Mouse (Mus musculus) ES-Bruce4 (cell line): ENCODE results near the gene Ctu2. TPM values are rescaled to one million over a fixed set of nuclear protein-coding genes. Genes with fewer than 3 reads are reported as not detected.
A peak's percentile ranks its signal among the peaks of the same experiment; 100 is the strongest.

Source experiments
- H3K27ac ChIP-seq: 2 replicates; pipeline ENCODE4 v1.5.1; 2012; ENCODE audit warnings: low read length, inconsistent platforms; ENCODE audit not compliant: insufficient read depth
- H3K27me3 ChIP-seq: 2 replicates; pipeline ENCODE4 v1.6.1; 2012; ENCODE audit warnings: mild to moderate bottlenecking, low read length, inconsistent platforms; ENCODE audit not compliant: control insufficient read depth, poor library complexity, insufficient read depth, severe bottlenecking
- H3K36me3 ChIP-seq: 2 replicates; pipeline ENCODE4 v1.6.1; 2012; ENCODE audit warnings: inconsistent platforms, mild to moderate bottlenecking, low read length, moderate library complexity; ENCODE audit not compliant: control insufficient read depth, poor library complexity, insufficient read depth, severe bottlenecking
- H3K4me1 ChIP-seq: one replicate; pipeline ENCODE4 v1.8.1; 2011; ENCODE audit warnings: low read length; ENCODE audit not compliant: control insufficient read depth, insufficient read depth
- H3K4me3 ChIP-seq: 2 replicates; pipeline ENCODE4 v1.5.1; 2011; ENCODE audit warnings: low read depth, mild to moderate bottlenecking, low read length
- H3K9ac ChIP-seq: 2 replicates; pipeline ENCODE4 v1.6.1; 2012; ENCODE audit warnings: low read depth, mild to moderate bottlenecking, inconsistent platforms; ENCODE audit not compliant: poor library complexity, severe bottlenecking
- H3K9me3 ChIP-seq: replicated peaks from 2 replicates; pipeline ENCODE4 v1.6.1; 2012; ENCODE audit warnings: mild to moderate bottlenecking, low read length, inconsistent platforms; ENCODE audit not compliant: control insufficient read depth, poor library complexity, insufficient read depth, severe bottlenecking
- CTCF ChIP-seq: IDR thresholded peaks from one replicate; pipeline ENCODE4 v1.8.1; 2011; ENCODE audit warnings: low read depth, low read length
- EP300 ChIP-seq: IDR thresholded peaks from 2 replicates; pipeline ENCODE4 v1.6.1; 2011; ENCODE audit warnings: low read depth, low read length; ENCODE audit not compliant: insufficient read depth
- POLR2A ChIP-seq: IDR thresholded peaks from one replicate; pipeline ENCODE4 v1.8.1; 2011; ENCODE audit warnings: low read length; ENCODE audit not compliant: insufficient read depth
- polyA plus RNA-seq: library from polyadenylated mRNA; stranded (reverse); fragments of >200 nt; gene quantifications from 2 replicates; pipeline ENCODE4 v1.2.4, GENCODE M21; 2011; ENCODE audit warnings: low read depth; ENCODE audit not compliant: missing spikeins, insufficient read depth, insufficient read length

Ctu2 gene
- polyA plus RNA-seq, 1 experiment: 44.2 TPM

GRCm38 (mm10) chr8:122436586-122437125 lies 39.3 kb upstream of the Ctu2 start:
- no peak overlapping the region for H3K9ac ChIP-seq
- H3K4me3 ChIP-seq: no peak overlapping the region
- TF ChIP-seq CTCF: no peak
- no peak for TF ChIP-seq EP300
- TF ChIP-seq POLR2A: no peak
- H3K27ac ChIP-seq: no peak overlapping the region
- peaks cover 14% of the 10 kb centered on the region for H3K36me3 ChIP-seq
- no peaks in the 10 kb centered on the region for H3K4me1 ChIP-seq
- H3K27me3 ChIP-seq: no peaks in the 10 kb centered on the region
- H3K9me3 ChIP-seq: no peaks in the 10 kb centered on the region

GRCm38 (mm10) chr8:122437708-122438331 lies 38.1 kb upstream of the Ctu2 start:
- Histone ChIP-seq H3K9ac (no peak overlapping the region), H3K27me3 (no peaks in the 10 kb centered on the region), H3K9me3 (no peaks in the 10 kb centered on the region), H3K27ac (no peak overlapping the region), H3K4me1 (no peaks in the 10 kb centered on the region), H3K4me3 (no peak overlapping the region), H3K36me3 (peaks cover 14% of the 10 kb centered on the region)
- TF ChIP-seq POLR2A: no peak
- TF ChIP-seq EP300: no peak
- TF ChIP-seq CTCF: no peak

GRCm38 (mm10) chr8:122439336-122439735 lies 36.6 kb upstream of the Ctu2 start:
- Histone ChIP-seq H3K9me3 (no peaks in the 10 kb centered on the region), H3K4me1 (no peaks in the 10 kb centered on the region), H3K4me3 (no peak overlapping the region), H3K36me3 (peaks cover 14% of the 10 kb centered on the region), H3K27me3 (no peaks in the 10 kb centered on the region), H3K9ac (no peak overlapping the region), H3K27ac (no peak overlapping the region)
- no peak for TF ChIP-seq POLR2A
- no peak for TF ChIP-seq EP300
- TF ChIP-seq CTCF: no peak

- H3K9me3 ChIP-seq: no peaks in the 10 kb centered on the region
- no peaks in the 10 kb centered on the region for H3K27me3 ChIP-seq
- H3K4me3 ChIP-seq: no peak overlapping the region
- H3K4me1 ChIP-seq: no peaks in the 10 kb centered on the region
- peaks cover 4% of the 10 kb centered on the region; the same call in 1 of the 2 replicates for H3K36me3 ChIP-seq
- no peak for TF ChIP-seq POLR2A
- H3K27ac ChIP-seq: no peak overlapping the region
- H3K9ac ChIP-seq: no peak overlapping the region
These were observed 34.6 kb upstream of the Ctu2 start for GRCm38 (mm10) chr8:122441326-122441725.

- peak overlapping the region; percentile 85 for H3K4me3 ChIP-seq
- H3K36me3 ChIP-seq: no peaks in the 10 kb centered on the region
- H3K27me3 ChIP-seq: no peaks in the 10 kb centered on the region
- no peak for TF ChIP-seq POLR2A
- no peak for TF ChIP-seq EP300
- no peak for TF ChIP-seq CTCF
- no peaks in the 10 kb centered on the region for H3K9me3 ChIP-seq
- H3K4me1 ChIP-seq: no peaks in the 10 kb centered on the region
- peak overlapping the region; percentile 70 for H3K9ac ChIP-seq
- no peak overlapping the region for H3K27ac ChIP-seq
These were observed 33.6 kb upstream of the Ctu2 start for GRCm38 (mm10) chr8:122442356-122442755.

GRCm38 (mm10) chr8:122442781-122443180 lies 33.2 kb upstream of the Ctu2 start:
- H3K4me3 ChIP-seq: peak overlapping the region; percentile 85
- no peak for TF ChIP-seq POLR2A
- TF ChIP-seq EP300: no peak
- TF ChIP-seq CTCF: no peak
- H3K36me3 ChIP-seq: no peaks in the 10 kb centered on the region
- H3K4me1 ChIP-seq: no peaks in the 10 kb centered on the region
- H3K9ac ChIP-seq: peak overlapping the region; percentile 70
- no peaks in the 10 kb centered on the region for H3K9me3 ChIP-seq
- H3K27ac ChIP-seq: peak overlapping the region; percentile 9; the same call in 1 of the 2 replicates
- H3K27me3 ChIP-seq: no peaks in the 10 kb centered on the region
